Mouse (Mus musculus): ENCODE measurements at regions not wholly inside any gene's neighbourhood (a gene's known extent, or its start where the extent isn't known, plus 50 kb on each side); places are given as distances from the start of the nearest gene placed in this dataset.

DNA sequence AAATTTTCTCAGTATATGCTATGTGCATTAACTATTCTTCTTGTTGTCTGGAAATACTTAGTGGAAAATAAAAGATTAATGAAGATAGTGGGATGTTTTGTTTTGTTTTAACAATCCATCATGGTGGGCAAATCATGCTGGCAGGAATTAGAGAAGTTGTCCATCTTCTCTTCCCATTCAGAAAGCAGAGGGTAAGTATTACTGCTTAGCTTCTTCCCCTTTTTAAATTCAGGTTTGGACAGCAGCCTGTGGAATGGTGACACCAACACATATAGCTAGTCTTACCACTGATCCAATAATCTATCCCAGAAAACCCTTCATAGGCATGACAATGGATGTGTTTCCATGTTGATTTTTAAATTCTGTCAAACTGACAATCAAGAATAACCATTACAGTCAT lies 467.9 kb upstream of the Mef2c start:
- no peak for TF ChIP-seq CTCF (IDR thresholded peaks at IDR 0.05; ENCODE audit: low read depth, low read length)
- no peak for TF ChIP-seq POLR2A (IDR thresholded peaks at IDR 0.05; ENCODE audit: extremely low read depth, insufficient read depth, low read length)

Data from liver, adult 2 months (tissue).